Mouse (Mus musculus) cerebellum, adult 2 months (tissue): ENCODE measurements around the gene Hbb-bh2.

Source experiments
- CTCF ChIP-seq: fragments of 200-500 bp; IDR thresholded peaks from 2 replicates; pipeline ENCODE4 v1.5.1; 2011; ENCODE audit warnings: low read depth, mild to moderate bottlenecking, control low read depth, low read length, moderate library complexity, borderline replicate concordance; ENCODE audit not compliant: insufficient read depth
- POLR2A ChIP-seq: fragments of 200-500 bp; IDR thresholded peaks from 2 replicates; pipeline ENCODE4 v1.6.1; 2011; ENCODE audit warnings: low read length, control low read depth, borderline replicate concordance; ENCODE audit not compliant: insufficient read depth

- TF ChIP-seq CTCF = no peak
- TF ChIP-seq POLR2A = no peak
These were observed 33.5 kb downstream of the Hbb-bh2 start for GRCm38 (mm10) chr7:103806856-103807255.
